Mouse (Mus musculus): ENCODE data around the gene Crcp.
"Not testable (repeated sequence)": the region's sequence is repeated elsewhere in the genome, so short reads cannot be mapped to it uniquely, and the experiment has no call there.

Crcp gene

GRCm38 (mm10) chr5:130023767-130024539 is 5.1 kb upstream of the Crcp start:
- peak; percentile 90 for DNase-seq

- no peak for DNase-seq
Measured at GRCm38 (mm10) chr5:130027134-130027533, 2.0 kb upstream of the Crcp start.

GRCm38 (mm10) chr5:130027696-130028095 is 1.4 kb upstream of the Crcp start:
- no peak for DNase-seq

GRCm38 (mm10) chr5:130031410-130032390 is 2.6 kb downstream of the Crcp start:
- DNase-seq = no peak

GRCm38 (mm10) chr5:130033869-130034268 is 4.8 kb downstream of the Crcp start:
- DNase-seq = no peak

- not testable (repeated sequence) for DNase-seq
Measured at GRCm38 (mm10) chr5:130036300-130036699, 7.2 kb downstream of the Crcp start.

- DNase-seq = peak; percentile 70
Measured at GRCm38 (mm10) chr5:130037752-130038455, 8.8 kb downstream of the Crcp start.

- DNase-seq = no peak
Measured at GRCm38 (mm10) chr5:130040797-130041196, 11.7 kb downstream of the Crcp start.

- no peak for DNase-seq
Measured at GRCm38 (mm10) chr5:130041262-130041661, 12.2 kb downstream of the Crcp start.

GRCm38 (mm10) chr5:130043741-130044140 is 14.7 kb downstream of the Crcp start:
- no peak for DNase-seq

- peak; percentile 24 for DNase-seq
Measured at GRCm38 (mm10) chr5:130044201-130044695, 15.2 kb downstream of the Crcp start.

GRCm38 (mm10) chr5:130046100-130046499 is 17.0 kb downstream of the Crcp start:
- no peak for DNase-seq

GRCm38 (mm10) chr5:130046589-130046988 is 17.5 kb downstream of the Crcp start:
- no peak for DNase-seq

GRCm38 (mm10) chr5:130047013-130047412 is 17.9 kb downstream of the Crcp start:
- no peak for DNase-seq

- no peak for DNase-seq
Measured at GRCm38 (mm10) chr5:130048786-130049520, 19.9 kb downstream of the Crcp start.

GRCm38 (mm10) chr5:130050416-130050815 is 21.3 kb downstream of the Crcp start:
- no peak for DNase-seq

- no peak for DNase-seq
Measured at GRCm38 (mm10) chr5:130051073-130051860, 22.2 kb downstream of the Crcp start.

GRCm38 (mm10) chr5:130052510-130052909 is 23.4 kb downstream of the Crcp start:
- no peak for DNase-seq

GRCm38 (mm10) chr5:130052955-130053354 is 23.9 kb downstream of the Crcp start:
- DNase-seq = no peak

GRCm38 (mm10) chr5:130055688-130056087 is 26.6 kb downstream of the Crcp start:
- DNase-seq = no peak

- DNase-seq = no peak
Measured at GRCm38 (mm10) chr5:130056303-130056702, 27.2 kb downstream of the Crcp start.
